Mouse (Mus musculus): ENCODE results near the gene Pum1. TPM values are rescaled to one million over a fixed set of nuclear protein-coding genes. Genes with fewer than 3 reads are reported as not detected.

Gene Pum1
- polyA plus RNA-seq, 1 experiment from 2014 or later, result 71.0 TPM

GRCm38 (mm10) chr4:130810845-130811244 lies 147.7 kb downstream of the Pum1 start:
- H3K27me3 ChIP-seq (replicated peaks), result no peaks in the 10 kb centered on the region
- H3K4me2 ChIP-seq (replicated peaks), result no peak overlapping the region
- no peak for ATAC-seq
- H3K9ac ChIP-seq, result no peak overlapping the region
- no peaks in the 10 kb centered on the region for H3K9me3 ChIP-seq
- no peak overlapping the region for H3K27ac ChIP-seq
- no peaks in the 10 kb centered on the region for H3K4me1 ChIP-seq (replicated peaks)
- H3K4me3 ChIP-seq (replicated peaks), result no peak overlapping the region
- 70% methylated on average over 3 of the region's 3 CpGs for WGBS
- no peaks in the 10 kb centered on the region for H3K36me3 ChIP-seq

- no peak overlapping the region for H3K4me3 ChIP-seq (replicated peaks)
- WGBS, result 71% methylated on average over 7 of the region's 7 CpGs
- no peaks in the 10 kb centered on the region for H3K9me3 ChIP-seq
Observed at GRCm38 (mm10) chr4:130811385-130811784, 148.3 kb downstream of the Pum1 start.

GRCm38 (mm10) chr4:130813958-130814357 lies 150.8 kb downstream of the Pum1 start:
- Histone ChIP-seq H3K4me2 (replicated peaks) (no peak overlapping the region), H3K4me1 (replicated peaks) (no peaks in the 10 kb centered on the region), H3K9me3 (no peaks in the 10 kb centered on the region), H3K27ac (no peak overlapping the region), H3K9ac (no peak overlapping the region), H3K36me3 (no peaks in the 10 kb centered on the region), H3K4me3 (replicated peaks) (no peak overlapping the region), H3K27me3 (replicated peaks) (no peaks in the 10 kb centered on the region)
- no peak for ATAC-seq
- WGBS, result 66% methylated on average over 2 of the region's 2 CpGs

More at GRCm38 (mm10) chr4:130811385-130811784, 148.3 kb downstream of the Pum1 start:
- Histone ChIP-seq H3K4me2 (replicated peaks) (no peak overlapping the region), H3K27me3 (replicated peaks) (no peaks in the 10 kb centered on the region), H3K27ac (no peak overlapping the region), H3K9ac (no peak overlapping the region), H3K4me1 (replicated peaks) (no peaks in the 10 kb centered on the region), H3K36me3 (no peaks in the 10 kb centered on the region)
- ATAC-seq, result no peak

GRCm38 (mm10) chr4:130814742-130815330 lies 151.7 kb downstream of the Pum1 start:
- H3K4me3 ChIP-seq (replicated peaks), result no peak overlapping the region
- ATAC-seq, result peak; percentile 43; the same call in 1 of the 2 replicates
- H3K4me2 ChIP-seq (replicated peaks), result no peak overlapping the region
- H3K36me3 ChIP-seq, result no peaks in the 10 kb centered on the region
- no peaks in the 10 kb centered on the region for H3K4me1 ChIP-seq (replicated peaks)
- no peaks in the 10 kb centered on the region for H3K9me3 ChIP-seq
- 67% methylated on average over 8 of the region's 8 CpGs for WGBS
- no peak overlapping the region for H3K9ac ChIP-seq
- no peaks in the 10 kb centered on the region for H3K27me3 ChIP-seq (replicated peaks)
- no peak overlapping the region for H3K27ac ChIP-seq

- no peak for ATAC-seq
- Histone ChIP-seq H3K4me3 (replicated peaks) (no peak overlapping the region), H3K9ac (no peak overlapping the region), H3K27ac (no peak overlapping the region), H3K4me2 (replicated peaks) (no peak overlapping the region), H3K4me1 (replicated peaks) (0 out of 2 replicates have a peak, but pooled peaks cover 2% of the 10 kb centered on the region), H3K9me3 (no peaks in the 10 kb centered on the region), H3K27me3 (replicated peaks) (no peaks in the 10 kb centered on the region), H3K36me3 (no peaks in the 10 kb centered on the region)
- WGBS, result 79% methylated on average over 8 of the region's 8 CpGs
Observed at GRCm38 (mm10) chr4:130815860-130816259, 152.7 kb downstream of the Pum1 start.

- 89% methylated on average over 3 of the region's 3 CpGs for WGBS
- H3K36me3 ChIP-seq, result no peaks in the 10 kb centered on the region
- no peak overlapping the region for H3K27ac ChIP-seq
- no peaks in the 10 kb centered on the region for H3K9me3 ChIP-seq
- no peak for ATAC-seq
- no peak overlapping the region for H3K9ac ChIP-seq
- no peak overlapping the region for H3K4me3 ChIP-seq (replicated peaks)
- no peaks in the 10 kb centered on the region for H3K27me3 ChIP-seq (replicated peaks)
- no peak overlapping the region for H3K4me2 ChIP-seq (replicated peaks)
- 0 out of 2 replicates have a peak, but pooled peaks cover 2% of the 10 kb centered on the region for H3K4me1 ChIP-seq (replicated peaks)
Observed at GRCm38 (mm10) chr4:130819806-130820205, 156.7 kb downstream of the Pum1 start.

GRCm38 (mm10) chr4:130820594-130821255 lies 157.6 kb downstream of the Pum1 start:
- WGBS, result 77% methylated on average over 7 of the region's 7 CpGs
- Histone ChIP-seq H3K27me3 (replicated peaks) (no peaks in the 10 kb centered on the region), H3K4me3 (replicated peaks) (no peak overlapping the region), H3K9ac (no peak overlapping the region), H3K27ac (no peak overlapping the region), H3K36me3 (no peaks in the 10 kb centered on the region), H3K4me2 (replicated peaks) (no peak overlapping the region), H3K9me3 (no peaks in the 10 kb centered on the region), H3K4me1 (replicated peaks) (0 out of 2 replicates have a peak, but pooled peaks cover 2% of the 10 kb centered on the region)
- no peak for ATAC-seq

- 12% methylated on average over 18 of the region's 18 CpGs for WGBS
Observed at GRCm38 (mm10) chr4:130828851-130829673, 165.9 kb downstream of the Pum1 start.

More at GRCm38 (mm10) chr4:130828851-130829673, 165.9 kb downstream of the Pum1 start:
- H3K4me3 ChIP-seq (replicated peaks), result no peak overlapping the region
- peak overlapping the region; percentile 20 for H3K9ac ChIP-seq
- peaks cover 11% of the 10 kb centered on the region for H3K4me1 ChIP-seq (replicated peaks)
- H3K9me3 ChIP-seq, result no peaks in the 10 kb centered on the region
- peak; percentile 78 for ATAC-seq
- no peaks in the 10 kb centered on the region for H3K27me3 ChIP-seq (replicated peaks)
- H3K4me2 ChIP-seq (replicated peaks), result peak overlapping the region; percentile 28
- H3K27ac ChIP-seq, result peak overlapping the region; percentile 73
- H3K36me3 ChIP-seq, result no peaks in the 10 kb centered on the region

Other genes starting within 250 kb of the Pum1 start
- gene Nkain1, start 89.1 kb upstream of the Pum1 start, polyA plus RNA-seq (2015; fragmentation: Nextera tagmentation; extraction: Ambion mirVana), result 1.1 and 1.2 TPM in 2 replicates
- 20.2 and 20.3 TPM in 2 replicates for gene Sdc3, start 129.2 kb downstream of the Pum1 start, polyA plus RNA-seq (2015; fragmentation: Nextera tagmentation; extraction: Ambion mirVana)
- gene Laptm5, start 249.8 kb downstream of the Pum1 start, polyA plus RNA-seq (2015; fragmentation: Nextera tagmentation; extraction: Ambion mirVana), result 37.9 and 42.4 TPM in 2 replicates